ENCODE assay signal across 8 mouse cellular contexts in the genomic region with DNA sequence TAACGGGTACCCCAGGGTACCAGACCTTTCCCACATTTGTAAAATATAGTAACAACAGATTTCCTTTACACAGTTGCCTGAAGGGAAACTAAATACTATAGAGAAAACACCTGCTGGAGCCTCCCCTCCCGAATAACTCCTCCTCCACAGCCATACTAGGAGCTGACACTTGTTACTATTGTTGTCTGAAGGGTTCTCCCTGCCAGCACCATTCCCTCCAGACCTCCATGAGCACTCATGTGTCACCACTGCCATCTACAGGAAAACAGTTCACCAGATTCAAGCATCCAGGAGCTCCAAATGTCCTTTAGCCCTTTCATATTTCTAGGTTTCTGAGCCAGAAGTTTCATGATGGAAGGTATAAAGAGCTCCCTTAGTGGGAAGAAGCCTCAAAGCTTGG. TPM values are rescaled to one million over a fixed set of nuclear protein-coding genes. Genes with fewer than 3 reads are reported as not detected.
DNase-seq lines count a peak whose midpoint lies in the region; ATAC-seq and TF ChIP-seq lines count a peak whose summit lies in the region.

No protein-coding gene starts in this region.

- WGBS in limb, embryonic 12.5 days: 35% methylated on average over 2 of the region's 2 CpGs

- H3K4me2 ChIP-seq in limb, embryonic 12.5 days: no peak overlapping the region

- no peaks in the 10 kb centered on the region for H3K27me3 ChIP-seq in limb, embryonic 12.5 days

- H3K36me3 ChIP-seq in limb, embryonic 12.5 days: no peaks in the 10 kb centered on the region

- no peak for ATAC-seq in limb, embryonic 12.5 days (ENCODE audit: insufficient number of reproducible peaks, insufficient read depth, low FRiP score, low TSS enrichment, low read depth)

- H3K9me3 ChIP-seq in limb, embryonic 12.5 days: no peaks in the 10 kb centered on the region

- peak overlapping the region; percentile 62 for H3K27ac ChIP-seq in gastrocnemius, adult 2 months
- H3K27ac ChIP-seq in limb, embryonic 12.5 days: peak overlapping the region; percentile 97

- H3K4me1 ChIP-seq in limb, embryonic 12.5 days (replicated peaks): peaks cover 56% of the 10 kb centered on the region

- peak overlapping the region; percentile 5; the same call in 1 of the 2 replicates for H3K4me3 ChIP-seq in gastrocnemius, adult 2 months
- no peak overlapping the region for H3K4me3 ChIP-seq in limb, embryonic 12.5 days (replicated peaks)

- intact Hi-C loops in gastrocnemius, adult 2 months (cut with DNase I): loop anchor here (2.0 to 5.0 kb wide), 4 partner anchors 42 to 188 kb away; a partner anchor contains a TSS

- peak; percentile 86 for TF ChIP-seq CTCF in gastrocnemius, adult 2 months (IDR thresholded peaks at IDR 0.05)

- DNase-seq in right cerebral cortex, postnatal 10 days (ENCODE audit: low spot score in 2 of 2): peak; percentile 81 to 82
- DNase-seq in right cerebral cortex, postnatal 14 days: no peak
- peak; percentile 86 for DNase-seq in cerebellum, adult 9-11 months
- DNase-seq in gastrocnemius, adult 2 months: peak; percentile 69
- DNase-seq in induced T-regulatory cell, adult 2 months (ENCODE audit: low read depth): peak; percentile 51
- DNase-seq in neural tube, embryonic 10.5 days (ENCODE audit: extremely low spot score, low spot score): peak; percentile 38
- DNase-seq in spleen, postnatal 36 days (ENCODE audit: low spot score in 2 of 2): no peak

- no peak overlapping the region for H3K9ac ChIP-seq in limb, embryonic 12.5 days (replicated peaks)

RNA-seq across cellular contexts. Expression of a gene that starts 60.0 kb away (rescaled TPM):
- total RNA-seq in gastrocnemius, adult 2 months (2021): 10 to 100 TPM; 63.7 to 63.9 TPM
- 21.6 and 24.3 TPM in 2 replicates for polyA plus RNA-seq in limb, embryonic 12.5 days (2016; fragmentation: Nextera tagmentation; extraction: Ambion mirVana)

Comparison
In these comparisons a context has a peak if more than half of its experiments do, and no peak if none do; other contexts are left out.
1. DNase-seq: peak in right cerebral cortex, postnatal 10 days (2 of 2), cerebellum, adult 9-11 months (single experiment), gastrocnemius, adult 2 months (single experiment), induced T-regulatory cell, adult 2 months (single experiment) and neural tube, embryonic 10.5 days (single experiment); none in right cerebral cortex, postnatal 14 days (single experiment) and spleen, postnatal 36 days (0 of 2).